Mouse (Mus musculus) embryonic facial prominence, embryonic 11.5 days (tissue): ENCODE data around the gene Eefsec. TPM values are rescaled to one million over a fixed set of nuclear protein-coding genes. Genes with fewer than 3 reads are reported as not detected.

ENCODE experiments used
- ATAC-seq: fragments of 200-750 bp; cut with Nextera tagmentation; replicated peaks from 2 replicates; pipeline ENCODE4 v1.8.0; 2017; ENCODE audit warnings: low read depth; ENCODE audit not compliant: insufficient number of reproducible peaks, low FRiP score, low TSS enrichment
- DNase-seq: peaks from one replicate; pipeline ENCODE4 v3.0.0-alpha.2; 2015; ENCODE audit warnings: low spot score
- H3K27ac ChIP-seq: fragments of 300-500 bp; sonication (generic); replicated peaks from 2 replicates; pipeline ENCODE4 v1.5.1; 2014; ENCODE audit warnings: mild to moderate bottlenecking, low read depth, low read length, control low read depth
- H3K27me3 ChIP-seq: fragments of 300-500 bp; sonication (generic); 2 replicates; pipeline ENCODE4 v1.6.1; 2014; ENCODE audit warnings: mild to moderate bottlenecking, low read length, moderate library complexity, mixed read lengths; ENCODE audit not compliant: control insufficient read depth, insufficient read depth
- H3K36me3 ChIP-seq: fragments of 300-500 bp; sonication (generic); replicated peaks from 2 replicates; pipeline ENCODE4 v1.6.1; 2014; ENCODE audit warnings: low read depth, mild to moderate bottlenecking, low read length, moderate library complexity, mixed read lengths; ENCODE audit not compliant: control insufficient read depth, insufficient read depth
- H3K4me1 ChIP-seq: fragments of 300-500 bp; sonication (generic); 2 replicates; pipeline ENCODE4 v1.6.1; 2014; ENCODE audit warnings: low read length, mixed read lengths; ENCODE audit not compliant: control insufficient read depth, insufficient read depth
- H3K4me2 ChIP-seq: fragments of 300-500 bp; sonication (generic); 2 replicates; pipeline ENCODE4 v1.6.1; 2014; ENCODE audit warnings: low read depth, mild to moderate bottlenecking, control low read depth, low read length, moderate library complexity
- H3K4me3 ChIP-seq: fragments of 300-500 bp; sonication (generic); 2 replicates; pipeline ENCODE4 v1.5.1; 2014; ENCODE audit warnings: low read depth, low read length, control low read depth
- H3K9ac ChIP-seq: fragments of 300-500 bp; sonication (generic); replicated peaks from 2 replicates; pipeline ENCODE4 v1.6.1; 2014; ENCODE audit warnings: mild to moderate bottlenecking, control low read depth, low read length
- H3K9me3 ChIP-seq: fragments of 300-500 bp; sonication (generic); replicated peaks from 2 replicates; pipeline ENCODE4 v1.6.1; 2016; ENCODE audit warnings: mild to moderate bottlenecking, low read length, inconsistent platforms, mixed read lengths; ENCODE audit not compliant: control insufficient read depth
- WGBS: fragments of 180-500 bp; shearing (Covaris S2); extraction: QIAGEN DNeasy Blood & Tissue Kit; methylation state at CpG from one replicate; pipeline ENCODE4 v1.1.7; 2014; 5-methylcytosine and 5-hydroxymethylcytosine counted together
- polyA plus RNA-seq: library from polyadenylated mRNA; unstranded; fragments of >200 nt; fragmentation: Nextera tagmentation; extraction: Ambion mirVana; gene quantifications from 2 replicates; pipeline ENCODE4 v1.2.1, GENCODE M21; 2014

Gene Eefsec
- polyA plus RNA-seq, 1 experiment from 2014 or later, result 42.4 TPM

DNA sequence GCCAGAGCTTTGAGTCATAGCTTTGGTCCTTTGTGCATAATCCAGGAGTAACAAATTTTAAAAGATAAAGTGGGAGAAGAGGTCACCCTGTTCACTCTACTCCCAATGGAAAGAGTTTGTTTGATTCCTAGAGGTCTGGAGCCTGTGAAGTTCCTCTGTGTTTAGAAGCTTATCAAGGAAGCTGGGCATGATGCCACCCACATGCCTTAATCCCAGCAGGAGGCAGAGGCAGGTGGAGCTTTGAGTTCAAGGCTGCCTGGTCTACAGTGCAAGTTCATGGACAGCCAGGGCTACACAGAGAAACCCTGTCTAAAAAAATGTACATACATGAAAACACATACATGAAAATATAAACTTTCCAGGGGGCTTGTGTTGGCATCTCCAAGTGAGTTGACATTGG lies 37.6 kb upstream of the Eefsec start:
- DNase-seq (no peak), ATAC-seq (no peak)
- H3K27me3 ChIP-seq, result no peaks in the 10 kb centered on the region
- no peak overlapping the region for H3K4me3 ChIP-seq
- H3K4me2 ChIP-seq, result no peak overlapping the region
- no peak overlapping the region for H3K27ac ChIP-seq
- H3K9ac ChIP-seq, result no peak overlapping the region
- H3K4me1 ChIP-seq, result no peaks in the 10 kb centered on the region
- no peaks in the 10 kb centered on the region for H3K9me3 ChIP-seq
- H3K36me3 ChIP-seq, result peaks cover 11% of the 10 kb centered on the region; the same call in 1 of the 2 replicates

DNA sequence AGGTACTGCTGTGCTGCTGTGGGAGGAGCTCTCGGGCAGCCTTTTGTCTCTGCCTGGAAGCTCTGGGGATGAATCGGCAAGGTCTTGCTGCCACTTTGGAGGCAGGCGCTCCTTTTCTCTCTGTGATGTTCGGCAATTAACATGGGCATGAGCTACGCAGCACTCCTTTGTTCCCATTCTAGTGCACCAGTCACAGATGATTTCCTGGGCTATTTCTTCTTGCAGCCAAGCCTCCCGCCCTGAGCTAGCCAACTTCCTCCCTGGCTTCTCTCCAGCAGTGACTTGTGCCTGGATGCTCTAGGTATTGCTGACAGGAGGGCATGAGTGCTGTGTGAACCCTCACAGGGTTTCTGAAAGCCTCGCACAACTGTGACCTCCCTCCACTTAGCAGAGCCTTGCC lies 36.8 kb upstream of the Eefsec start:
- H3K36me3 ChIP-seq, result peaks cover 8% of the 10 kb centered on the region; the same call in 1 of the 2 replicates
- ATAC-seq, result no peak

DNA sequence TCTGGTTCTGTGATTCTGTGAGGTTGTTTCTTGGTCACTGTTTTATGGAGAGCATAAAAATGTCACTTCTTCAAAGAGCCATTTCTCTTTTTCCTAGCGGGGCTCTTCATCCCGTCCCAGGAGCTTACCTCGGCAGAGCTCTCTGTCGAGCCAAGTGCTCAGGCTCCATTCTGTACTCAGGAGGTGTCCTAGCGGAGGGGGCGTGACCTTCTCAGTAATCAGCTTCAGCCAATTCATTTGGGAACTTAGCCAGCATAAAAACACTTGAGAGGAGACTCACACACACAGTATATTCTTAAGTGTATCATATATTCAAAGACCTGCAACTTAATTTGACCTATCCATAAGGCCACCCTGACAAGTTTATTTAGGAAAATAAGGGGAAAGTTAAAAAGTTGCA lies 34.1 kb upstream of the Eefsec start:
- H3K4me3 ChIP-seq, result no peak overlapping the region
- no peaks in the 10 kb centered on the region for H3K9me3 ChIP-seq
- no peak overlapping the region for H3K4me2 ChIP-seq
- ATAC-seq (no peak), DNase-seq (no peak)
- WGBS, result 71% methylated on average over 6 of the region's 6 CpGs
- H3K36me3 ChIP-seq, result peaks cover 6% of the 10 kb centered on the region; the same call in 1 of the 2 replicates
- no peak overlapping the region for H3K27ac ChIP-seq
- H3K4me1 ChIP-seq, result no peaks in the 10 kb centered on the region
- no peak overlapping the region for H3K9ac ChIP-seq
- no peaks in the 10 kb centered on the region for H3K27me3 ChIP-seq

More for the DNA sequence above, 36.8 kb upstream of the Eefsec start:
- Histone ChIP-seq H3K27me3 (no peaks in the 10 kb centered on the region), H3K9me3 (no peaks in the 10 kb centered on the region), H3K9ac (no peak overlapping the region), H3K4me3 (no peak overlapping the region), H3K4me1 (no peaks in the 10 kb centered on the region), H3K4me2 (no peak overlapping the region), H3K27ac (no peak overlapping the region)
- WGBS, result 70% methylated on average over 7 of the region's 7 CpGs
- no peak for DNase-seq

DNA sequence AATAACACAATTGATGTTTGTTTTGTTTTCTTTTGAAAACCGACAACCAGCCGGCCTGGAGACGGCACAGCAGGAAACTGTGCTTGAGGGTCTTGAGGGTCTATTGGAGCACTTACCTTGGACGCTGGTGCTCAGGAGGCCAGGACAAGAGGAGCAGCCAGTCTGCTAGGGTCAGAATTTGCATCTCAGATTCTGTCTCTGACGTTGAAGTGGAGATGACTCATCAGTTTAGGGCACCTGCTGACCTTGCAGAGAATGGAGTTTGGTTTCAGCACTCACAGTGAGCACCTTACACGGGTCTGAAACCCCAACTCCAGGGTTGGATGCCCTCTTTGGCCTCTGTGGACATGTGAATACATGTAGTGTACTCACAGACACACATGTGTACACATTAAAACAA lies 23.5 kb upstream of the Eefsec start:
- Histone ChIP-seq H3K9me3 (no peaks in the 10 kb centered on the region), H3K27ac (no peak overlapping the region), H3K36me3 (peaks cover 3% of the 10 kb centered on the region; the same call in 1 of the 2 replicates), H3K4me2 (no peak overlapping the region), H3K9ac (no peak overlapping the region), H3K4me1 (no peaks in the 10 kb centered on the region; the same call in 1 of the 2 replicates), H3K4me3 (no peak overlapping the region), H3K27me3 (no peaks in the 10 kb centered on the region)
- WGBS, result 77% methylated on average over 6 of the region's 6 CpGs
- no peak for DNase-seq
- ATAC-seq, result no peak

DNA sequence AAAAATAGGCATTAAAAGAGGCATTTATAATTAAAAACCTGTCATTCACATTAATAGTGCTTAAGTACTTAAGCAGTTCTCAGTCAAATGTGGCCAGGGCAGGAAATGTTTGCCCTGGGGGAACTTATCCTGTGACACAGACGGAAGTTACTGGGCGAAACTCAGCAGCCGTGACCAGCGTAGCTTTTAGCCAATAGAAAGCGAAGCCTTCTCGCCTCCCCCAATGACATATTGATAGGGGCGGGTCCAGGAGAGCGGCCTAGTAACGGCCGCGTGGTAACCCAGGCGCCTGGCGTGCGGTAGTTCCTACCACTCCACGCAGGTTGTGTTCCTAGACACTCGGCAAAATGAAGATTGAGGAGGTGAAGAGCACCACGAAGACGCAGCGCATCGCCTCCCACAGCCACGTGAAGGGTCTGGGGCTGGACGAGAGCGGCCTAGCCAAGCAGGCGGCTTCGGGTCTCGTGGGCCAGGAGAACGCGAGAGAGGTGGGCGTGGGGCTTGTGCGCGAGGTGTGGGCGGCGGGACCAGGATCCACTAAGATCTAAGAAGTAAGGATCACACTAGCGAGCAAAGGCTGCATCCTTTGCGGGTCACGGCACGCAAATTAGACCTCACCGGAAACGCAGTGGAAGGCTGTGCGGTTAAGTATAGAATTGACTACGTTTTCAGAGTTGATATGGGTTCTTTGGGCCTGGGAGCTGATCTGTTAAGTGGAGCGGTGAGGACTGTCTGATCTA lies 19.0 kb upstream of the Eefsec start, which contains the start of gene Ruvbl1:
Gene Ruvbl1 (plus strand): TSS at position 229 of the 740 bp plus-strand sequence.
- Histone ChIP-seq H3K9me3 (no peaks in the 10 kb centered on the region), H3K36me3 (no peaks in the 10 kb centered on the region), H3K4me2 (peak within 1 kb of the TSS; percentile 64), H3K27me3 (no peaks in the 10 kb centered on the region), H3K4me1 (no peaks in the 10 kb centered on the region; the same call in 1 of the 2 replicates), H3K9ac (peak within 1 kb of the TSS; percentile 70), H3K27ac (no peak within 1 kb of the TSS), H3K4me3 (peak within 1 kb of the TSS; percentile 63)
- peak; percentile 97 for DNase-seq
- WGBS, result under 1% methylated on average over 37 of the region's 42 CpGs
- peak; percentile 98 for ATAC-seq

- WGBS, result 69% methylated on average over 2 of the region's 2 CpGs
Measured at GRCm38 (mm10) chr6:88454545-88454944, 8.2 kb upstream of the Eefsec start.

GRCm38 (mm10) chr6:88447454-88447853 lies 1.1 kb upstream of the Eefsec start:
- no peaks in the 10 kb centered on the region for H3K9me3 ChIP-seq
- H3K27me3 ChIP-seq, result no peaks in the 10 kb centered on the region
- DNase-seq (no peak), ATAC-seq (no peak)
- no peak overlapping the region for H3K4me2 ChIP-seq
- no peak overlapping the region for H3K27ac ChIP-seq
- H3K9ac ChIP-seq, result no peak overlapping the region
- H3K36me3 ChIP-seq, result no peaks in the 10 kb centered on the region
- 43% methylated on average over 4 of the region's 4 CpGs for WGBS
- H3K4me1 ChIP-seq, result no peaks in the 10 kb centered on the region
- H3K4me3 ChIP-seq, result no peak overlapping the region

More at GRCm38 (mm10) chr6:88454545-88454944, 8.2 kb upstream of the Eefsec start:
- no peak overlapping the region for H3K9ac ChIP-seq
- no peaks in the 10 kb centered on the region for H3K36me3 ChIP-seq
- no peaks in the 10 kb centered on the region for H3K4me1 ChIP-seq
- no peak overlapping the region for H3K4me3 ChIP-seq
- DNase-seq (no peak), ATAC-seq (no peak)
- H3K27ac ChIP-seq, result no peak overlapping the region
- H3K9me3 ChIP-seq, result no peaks in the 10 kb centered on the region
- H3K4me2 ChIP-seq, result no peak overlapping the region
- H3K27me3 ChIP-seq, result no peaks in the 10 kb centered on the region

- Histone ChIP-seq H3K4me3 (peak overlapping the region; percentile 84), H3K4me1 (no peaks in the 10 kb centered on the region), H3K27me3 (no peaks in the 10 kb centered on the region), H3K27ac (no peak overlapping the region; the same call in 1 of the 2 replicates), H3K9me3 (no peaks in the 10 kb centered on the region), H3K36me3 (no peaks in the 10 kb centered on the region), H3K9ac (peak overlapping the region; percentile 89), H3K4me2 (peak overlapping the region; percentile 87)
- WGBS, result 13% methylated on average over 5 of the region's 5 CpGs
- DNase-seq (no peak), ATAC-seq (no peak)
Measured at GRCm38 (mm10) chr6:88445661-88446060, 678 bp downstream of the Eefsec start.
